Mouse (Mus musculus) brain, embryonic 14.5 days (tissue): ENCODE measurements around the gene Spata31d1d. TPM values are rescaled to one million over a fixed set of nuclear protein-coding genes. Genes with fewer than 3 reads are reported as not detected.
A peak's percentile ranks its signal among the peaks of the same experiment; 100 is the strongest.
"Not testable (repeated sequence)": the region's sequence is repeated elsewhere in the genome, so short reads cannot be mapped to it uniquely, and the experiment has no call there.

ENCODE experiments used
- DNase-seq: peaks from one replicate; pipeline ENCODE4 v3.0.0-alpha.2; 2011; ENCODE audit warnings: low read depth
- CTCF ChIP-seq: fragments of 200-500 bp; IDR thresholded peaks from 2 replicates; pipeline ENCODE4 v1.5.1; 2012; ENCODE audit warnings: inconsistent platforms, mild to moderate bottlenecking, moderate library complexity, borderline replicate concordance; ENCODE audit not compliant: insufficient read depth, insufficient read length; ENCODE audit errors: extremely low read depth
- POLR2A ChIP-seq: fragments of 200-500 bp; IDR thresholded peaks from 2 replicates; pipeline ENCODE4 v1.6.1; 2012; ENCODE audit warnings: mild to moderate bottlenecking, inconsistent platforms, borderline replicate concordance; ENCODE audit not compliant: poor library complexity, insufficient read depth, insufficient read length, severe bottlenecking; ENCODE audit errors: extremely low read depth
- polyA plus RNA-seq: library from polyadenylated mRNA; depleted of rRNA; stranded (reverse); fragments of >200 nt; gene quantifications from 2 replicates; pipeline ENCODE4 v1.2.3, GENCODE M21; 2012

Gene Spata31d1d
- polyA plus RNA-seq, 1 experiment, result 0.04 TPM

- TF ChIP-seq POLR2A, result no peak
- no peak for TF ChIP-seq CTCF
- no peak for DNase-seq
Measured at GRCm38 (mm10) chr13:59746711-59747110, 15.2 kb upstream of the Spata31d1d start, which contains the start of gene 1700014D04Rik. TSS of gene 1700014D04Rik (minus strand) at chr13:59746752.

GRCm38 (mm10) chr13:59746164-59746563 lies 14.6 kb upstream of the Spata31d1d start:
- TF ChIP-seq CTCF, result no peak
- TF ChIP-seq POLR2A, result no peak
- no peak for DNase-seq

GRCm38 (mm10) chr13:59745462-59745861 lies 13.9 kb upstream of the Spata31d1d start:
- TF ChIP-seq CTCF (no peak), POLR2A (no peak)
- DNase-seq, result no peak

- no peak for DNase-seq
- no peak for TF ChIP-seq POLR2A
- peak; percentile 26; the same call in 1 of the 2 replicates for TF ChIP-seq CTCF
Measured at GRCm38 (mm10) chr13:59741697-59742096, 10.1 kb upstream of the Spata31d1d start.

GRCm38 (mm10) chr13:59741096-59741495 lies 9.5 kb upstream of the Spata31d1d start:
- DNase-seq, result no peak
- TF ChIP-seq POLR2A, result no peak
- no peak for TF ChIP-seq CTCF

- TF ChIP-seq CTCF, result no peak
- TF ChIP-seq POLR2A, result no peak
- DNase-seq, result no peak
Measured at GRCm38 (mm10) chr13:59739397-59739796, 7.8 kb upstream of the Spata31d1d start.

GRCm38 (mm10) chr13:59738455-59738854 lies 6.9 kb upstream of the Spata31d1d start:
- TF ChIP-seq CTCF (no peak), POLR2A (no peak)
- no peak for DNase-seq

- peak; percentile 64 for DNase-seq
- TF ChIP-seq POLR2A (no peak), CTCF (no peak)
Measured at GRCm38 (mm10) chr13:59735190-59735589, 3.6 kb upstream of the Spata31d1d start.

GRCm38 (mm10) chr13:59734347-59734746 lies 2.8 kb upstream of the Spata31d1d start:
- DNase-seq, result not testable (repeated sequence)

- TF ChIP-seq CTCF, result no peak
- TF ChIP-seq POLR2A, result no peak
- no peak for DNase-seq
Measured at GRCm38 (mm10) chr13:59733936-59734335, 2.4 kb upstream of the Spata31d1d start.

- peak; percentile 95 for TF ChIP-seq CTCF
- TF ChIP-seq POLR2A, result no peak
- peak; percentile 92 for DNase-seq
Measured at GRCm38 (mm10) chr13:59728378-59729093, 3.0 kb downstream of the Spata31d1d start.

- no peak for TF ChIP-seq CTCF
- TF ChIP-seq POLR2A, result no peak
- peak; percentile 7 for DNase-seq
Measured at GRCm38 (mm10) chr13:59726139-59726867, 5.2 kb downstream of the Spata31d1d start.

- not testable (repeated sequence) for DNase-seq
Measured at GRCm38 (mm10) chr13:59722089-59722488, 9.5 kb downstream of the Spata31d1d start.

GRCm38 (mm10) chr13:59719475-59719874 lies 12.1 kb downstream of the Spata31d1d start:
- TF ChIP-seq CTCF (no peak), POLR2A (no peak)
- DNase-seq, result no peak

- peak; percentile 5 for DNase-seq
Measured at GRCm38 (mm10) chr13:59718857-59719440, 12.6 kb downstream of the Spata31d1d start.
